Mouse (Mus musculus): Measurements from ENCODE around the gene Tmem123. TPM values are rescaled to one million over a fixed set of nuclear protein-coding genes. Genes with fewer than 3 reads are reported as not detected.

The Tmem123 gene
- 100 to 1,000 TPM; 151 to 202 TPM for total RNA-seq (2021)
- long read RNA-seq, experiment 1, transcript Tmem123-201 (5 exons, 2,907 nt), result major isoform, 195 of 212 reads
- long read RNA-seq, experiment 1, partial matches to known transcripts, result 10 of 212 reads
- long read RNA-seq, experiment 1, other reads (novel, unspliced or antisense), result 7 of 212 reads
- long read RNA-seq, experiment 2, transcript Tmem123-201 (5 exons, 2,907 nt), result major isoform, 170 of 198 reads
- long read RNA-seq, experiment 2, partial matches to known transcripts, result 11 of 198 reads
- long read RNA-seq, experiment 2, other reads (novel, unspliced or antisense), result 17 of 198 reads

DNA sequence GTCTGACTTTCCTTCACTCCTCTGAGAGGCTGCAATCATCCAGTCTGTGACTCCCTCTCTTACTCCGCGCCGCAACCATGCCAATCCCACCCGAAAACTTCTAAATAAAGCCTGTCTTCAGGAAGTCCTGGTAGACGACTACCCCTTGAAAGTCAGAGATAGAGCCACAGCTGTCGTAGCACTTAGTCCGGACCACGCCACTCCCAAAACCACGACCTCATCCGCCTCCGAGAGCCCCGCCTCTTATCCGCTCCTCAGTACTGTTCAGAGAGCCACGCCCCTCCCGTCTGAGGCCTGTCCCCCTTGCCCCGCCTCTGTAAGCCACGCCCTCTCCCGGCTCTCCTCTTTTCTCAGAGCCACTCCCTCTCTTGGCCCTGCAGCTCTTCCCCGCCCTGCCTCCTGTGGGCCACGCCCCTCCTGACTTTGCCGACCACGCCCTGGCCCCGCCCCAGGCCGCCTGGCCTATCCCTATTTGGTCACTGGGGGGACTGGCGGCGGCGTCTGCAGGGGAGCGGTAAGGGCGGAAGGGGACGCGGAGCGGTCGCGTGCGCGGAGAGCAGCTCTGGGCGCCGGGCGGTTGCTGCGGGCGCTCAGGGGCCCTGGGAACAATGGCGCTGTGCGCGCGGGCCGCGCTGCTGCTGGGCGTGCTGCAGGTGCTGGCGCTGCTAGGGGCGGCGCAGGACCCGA, at the start of gene Tmem123:
Gene Tmem123, plus strand, starts transcription at position 428 of the 687 bp plus-strand sequence.
- peak; percentile 98 for DNase-seq (ENCODE audit: low spot score in 2 of 2)

DNA sequence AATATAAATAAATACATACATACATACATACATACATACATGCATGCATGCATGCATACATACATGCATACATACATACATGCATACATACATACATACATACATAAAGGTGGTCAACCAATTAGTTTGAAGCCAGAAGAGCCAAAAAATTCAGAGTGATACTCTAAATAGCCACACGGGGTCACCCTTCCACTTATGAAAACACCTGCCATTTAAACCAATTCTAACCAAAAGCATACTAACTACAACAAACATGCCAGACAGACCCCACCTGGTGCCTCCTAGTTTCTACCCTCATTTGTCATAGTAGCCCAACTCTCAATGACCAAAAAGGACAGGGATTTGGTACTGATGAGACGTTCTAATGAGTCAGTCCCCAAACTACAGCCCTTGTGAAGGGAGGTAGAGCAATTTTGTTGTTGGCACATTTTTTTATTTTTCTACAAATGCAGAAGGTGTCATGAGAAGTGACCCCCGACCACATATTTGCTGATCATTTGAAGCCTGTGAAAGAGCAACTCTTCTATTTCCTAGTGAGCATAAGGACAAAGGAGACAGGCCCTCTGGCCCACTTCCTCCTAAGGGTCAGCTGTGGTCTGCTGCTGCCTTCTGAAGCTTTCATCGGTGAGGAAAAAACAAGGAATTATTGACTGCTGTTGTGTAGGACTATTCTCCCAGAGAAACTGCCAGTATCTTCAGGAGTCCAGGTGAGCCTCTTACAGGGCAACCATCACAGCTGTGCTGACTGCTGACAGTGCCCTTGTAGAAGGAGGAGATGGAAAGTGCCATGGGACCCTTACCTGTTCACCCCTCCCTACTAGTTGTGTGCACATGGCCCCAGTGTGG, 49.6 kb upstream of the Tmem123 start:
- peak in 1 of 2 experiments; percentile 43 for DNase-seq (ENCODE audit: low spot score in 2 of 2)

DNA sequence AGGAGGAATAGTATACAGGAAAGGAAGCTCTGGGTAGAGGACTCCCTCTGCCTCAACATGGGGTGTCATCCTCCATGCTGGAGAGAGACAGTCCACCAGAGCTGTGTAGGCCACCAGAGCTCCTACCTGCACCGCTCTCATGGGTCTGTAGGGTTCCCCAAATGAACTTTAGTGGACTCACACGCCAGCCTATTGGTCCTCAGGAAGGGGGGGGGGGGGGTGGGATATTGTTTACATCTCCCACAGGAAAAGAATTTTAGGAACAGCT, 49.0 kb upstream of the Tmem123 start:
- DNase-seq (ENCODE audit: low spot score in 2 of 2), result no peak

DNA sequence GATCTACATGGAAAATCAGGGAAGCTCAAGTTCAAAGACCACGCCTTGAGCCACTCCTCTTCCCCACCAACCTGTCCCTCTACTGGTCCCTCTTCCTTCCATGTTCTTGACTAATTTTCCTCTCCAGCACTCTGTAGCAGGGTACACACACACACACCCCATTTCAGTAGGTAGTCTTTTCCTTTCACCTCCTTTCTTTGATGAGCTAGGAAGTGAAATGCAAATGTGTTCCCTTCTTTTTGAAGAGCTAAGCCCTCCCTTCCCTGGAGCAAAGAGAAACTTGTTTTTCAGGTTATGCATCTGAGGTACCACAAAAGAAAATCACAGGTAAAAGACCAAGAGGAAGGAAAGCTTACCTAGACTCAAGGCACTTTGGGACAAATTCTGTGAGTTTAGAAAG, 42.3 kb upstream of the Tmem123 start:
- no peak for DNase-seq (ENCODE audit: low spot score in 2 of 2)

DNA sequence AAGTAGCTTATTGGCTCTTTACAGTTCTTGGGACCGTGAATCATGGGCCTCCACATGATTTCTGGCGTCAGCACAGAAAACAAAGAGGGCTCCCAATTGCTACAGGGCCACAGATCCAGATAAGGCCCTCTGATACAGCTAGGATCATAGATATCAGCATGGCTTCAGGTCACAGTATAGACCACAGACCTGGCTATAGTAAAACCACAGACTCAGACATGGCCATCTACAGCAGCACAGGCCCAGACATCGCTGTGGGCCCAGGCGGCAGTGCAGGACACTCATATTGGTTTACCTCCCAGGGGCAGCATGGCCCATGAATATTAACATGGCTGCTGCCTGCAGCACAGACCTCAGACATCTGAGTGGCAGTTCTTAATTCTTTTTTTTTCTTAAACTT, 34.8 kb upstream of the Tmem123 start:
- no peak for DNase-seq (ENCODE audit: low spot score in 2 of 2)

DNA sequence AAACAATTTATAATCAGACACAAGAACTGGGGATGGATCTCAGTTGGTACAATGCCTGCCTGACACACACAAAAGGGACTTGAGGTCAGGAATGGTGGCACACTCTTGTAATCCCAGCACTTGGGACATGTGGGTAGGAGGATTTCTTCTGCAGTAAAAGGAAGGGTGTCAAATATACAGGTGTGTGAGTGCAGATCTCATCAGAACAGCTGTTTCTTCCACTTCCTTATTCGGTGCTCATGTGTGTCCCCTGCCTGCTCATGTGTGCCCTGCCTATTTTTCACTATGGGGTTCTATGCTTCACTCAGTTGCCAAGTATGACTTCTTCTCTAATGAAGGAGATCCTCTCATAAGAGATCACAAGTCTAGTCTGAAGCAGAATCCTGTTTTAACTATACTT, 21.1 kb upstream of the Tmem123 start:
- no peak for DNase-seq (ENCODE audit: low spot score in 2 of 2)

DNA sequence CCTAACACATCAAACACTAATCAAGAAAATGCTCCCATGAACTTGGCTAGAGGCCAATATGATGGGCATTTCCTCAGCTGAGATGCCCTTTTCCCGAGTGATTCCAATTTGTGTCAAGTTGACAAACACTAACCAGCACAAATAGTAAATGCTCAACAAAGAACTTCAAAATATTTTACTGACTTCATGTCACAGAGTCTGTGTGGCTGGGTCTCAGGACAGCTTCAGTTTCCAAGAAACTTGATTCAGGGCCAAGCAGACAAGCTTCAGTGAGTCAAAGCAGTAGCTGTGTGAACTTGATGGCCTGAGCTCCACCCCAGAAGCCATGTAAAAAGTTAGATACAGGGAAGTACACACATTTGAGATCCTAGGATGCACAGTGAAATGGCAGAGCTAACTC, 19.7 kb upstream of the Tmem123 start:
- no peak for DNase-seq (ENCODE audit: low spot score in 2 of 2)

DNA sequence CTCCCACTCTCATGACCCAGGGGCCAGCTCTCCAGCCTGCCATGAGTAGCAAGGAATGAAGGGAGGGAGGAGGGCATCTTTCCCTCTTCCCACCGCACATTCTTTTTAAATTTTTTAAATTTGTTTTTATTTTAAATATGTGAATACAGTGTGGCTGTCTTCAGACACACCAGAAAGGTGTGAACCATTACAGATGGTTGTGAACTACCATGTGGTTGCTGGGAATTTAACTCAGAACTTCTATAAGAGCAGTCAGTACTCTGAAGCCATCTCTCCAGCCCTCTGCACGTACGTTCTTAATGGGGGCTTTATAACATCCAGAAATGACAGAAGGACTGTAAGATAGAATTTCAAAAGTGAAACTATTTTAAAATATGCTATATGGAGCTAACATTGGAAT, 15.0 kb upstream of the Tmem123 start:
- no peak for DNase-seq (ENCODE audit: low spot score in 2 of 2)

DNA sequence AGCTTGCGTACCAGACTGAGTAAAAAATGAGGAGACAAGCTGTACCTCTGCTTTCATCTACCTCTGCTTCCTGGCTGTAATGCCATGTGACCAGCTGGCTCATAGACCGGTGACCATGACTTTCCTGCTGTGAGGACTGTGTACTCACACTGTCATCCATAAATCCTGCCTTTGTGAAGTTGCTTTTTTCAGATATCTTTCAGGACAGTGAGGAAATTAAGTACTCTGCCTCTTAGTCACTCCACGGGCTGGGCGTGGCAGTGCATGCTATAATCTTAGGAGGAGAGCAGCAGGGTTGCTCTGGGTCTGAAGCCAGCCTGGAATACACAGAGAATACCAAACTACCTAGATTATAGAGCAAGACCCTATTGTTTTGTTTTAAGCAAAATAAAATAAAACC, 14.3 kb upstream of the Tmem123 start:
- peak in 1 of 2 experiments; percentile 39 for DNase-seq (ENCODE audit: low spot score in 2 of 2)

DNA sequence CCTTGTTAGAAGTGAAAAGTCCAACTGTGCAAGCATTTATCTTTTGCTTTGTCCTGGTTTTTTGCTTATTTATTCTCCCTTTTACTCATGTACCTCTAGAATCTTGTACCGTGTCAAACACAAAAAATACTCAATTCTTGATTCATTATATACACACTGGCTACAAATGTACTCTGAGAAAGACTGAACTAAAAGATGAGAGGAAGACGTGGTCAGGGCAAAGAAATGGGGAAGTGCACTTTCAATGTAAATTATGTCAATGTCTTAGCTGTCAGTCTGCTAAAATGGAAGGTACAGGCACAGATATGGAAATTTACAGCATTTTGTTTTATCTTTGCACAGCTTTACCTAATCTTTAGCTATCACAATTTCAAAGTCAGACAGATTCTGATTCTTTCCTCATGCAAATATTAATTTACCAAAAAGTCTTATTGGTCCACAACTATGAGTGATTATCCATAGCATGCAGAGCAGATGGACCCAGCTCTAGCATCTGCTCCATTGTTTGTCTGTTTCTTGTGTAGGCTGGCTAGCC, 7.9 kb upstream of the Tmem123 start:
- no peak for DNase-seq (ENCODE audit: low spot score in 2 of 2)

DNA sequence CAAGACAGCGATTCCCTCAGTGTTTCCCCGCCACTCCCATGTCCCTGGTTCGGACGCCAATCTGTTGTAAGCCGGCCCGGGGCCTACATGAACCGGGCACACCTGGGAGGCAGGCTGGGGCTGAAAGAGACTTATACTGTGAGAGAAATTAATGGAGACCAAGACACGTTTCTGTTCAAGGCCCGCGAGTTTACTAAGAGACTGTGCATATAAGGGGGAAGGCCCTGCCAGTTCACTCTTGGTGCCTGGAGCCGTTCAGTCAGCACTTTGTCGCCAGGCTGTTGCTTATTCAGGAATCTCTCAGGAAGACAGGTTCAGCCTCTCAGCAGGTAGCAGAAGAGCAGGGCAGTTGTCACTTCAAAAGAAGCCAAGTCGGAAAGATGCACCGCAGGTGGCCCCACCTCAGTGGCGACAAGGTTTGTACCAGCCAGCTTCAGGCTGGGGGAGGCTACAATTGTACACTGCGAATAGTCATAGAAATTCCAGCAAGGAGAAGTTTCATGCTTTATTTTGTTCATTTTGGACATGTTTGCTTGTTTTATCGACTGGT, 1.9 kb upstream of the Tmem123 start:
- DNase-seq (ENCODE audit: low spot score in 2 of 2), result no peak

DNA sequence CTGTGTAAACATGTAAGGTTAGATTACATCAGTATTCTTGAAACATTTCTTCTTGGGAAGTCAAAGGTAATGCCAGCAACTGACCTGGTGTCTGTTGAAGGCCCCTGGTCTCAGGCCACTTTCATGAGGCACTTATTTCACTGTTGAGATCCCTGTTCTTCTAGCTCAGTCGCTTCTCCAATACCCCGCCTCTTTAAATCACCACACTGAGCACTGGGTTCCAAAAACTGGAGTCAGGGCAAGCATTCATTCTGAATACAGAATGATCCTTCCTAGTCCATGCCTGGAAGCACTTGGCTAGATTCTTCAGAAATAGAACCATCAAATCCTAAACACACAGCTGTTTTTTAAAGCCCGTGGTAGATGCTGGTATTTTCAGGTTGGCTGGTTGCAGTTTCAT, 1.1 kb upstream of the Tmem123 start:
- DNase-seq (ENCODE audit: low spot score in 2 of 2), result no peak

DNA sequence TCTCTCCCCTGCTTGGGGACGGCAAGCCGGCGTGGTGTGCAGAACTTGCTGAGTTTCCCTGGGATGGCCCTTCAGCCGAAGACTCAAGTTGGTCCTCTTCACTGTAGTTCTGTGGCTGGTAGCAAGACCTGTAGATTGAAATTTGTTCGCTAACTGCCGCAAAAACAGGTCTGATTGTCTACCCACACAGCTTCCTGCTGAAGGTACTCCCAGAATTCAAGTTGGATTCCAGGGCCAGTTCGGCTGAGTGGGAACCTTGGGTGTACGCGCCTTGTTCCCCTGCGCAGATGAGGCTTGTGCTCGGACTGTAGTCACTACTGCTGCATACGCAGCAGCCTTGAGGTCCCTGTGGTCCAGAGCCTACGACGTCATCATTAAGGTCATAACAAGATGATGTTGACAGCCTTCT, 626 bp downstream of the Tmem123 start:
- peak; percentile 55 to 63 for DNase-seq (ENCODE audit: low spot score in 2 of 2)

DNA sequence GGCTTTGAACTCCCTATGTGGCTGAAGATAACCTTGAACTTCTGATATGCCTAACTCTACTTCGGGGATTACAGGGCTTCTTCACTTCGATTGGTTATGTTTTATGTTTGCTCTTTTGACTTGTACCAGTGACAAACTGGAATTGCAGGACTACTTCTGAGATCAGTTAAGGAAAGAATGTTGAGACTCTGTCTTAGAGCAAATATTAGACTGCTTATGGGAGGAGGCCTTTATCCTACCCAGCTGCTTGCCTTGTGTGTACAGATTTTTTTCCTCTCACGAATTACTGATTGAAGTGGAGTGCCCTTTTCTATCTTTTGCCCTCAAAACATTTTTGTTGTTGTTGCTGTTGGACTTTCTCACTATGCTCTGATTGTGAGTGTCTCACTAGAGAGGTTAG, 1.4 kb downstream of the Tmem123 start:
- DNase-seq (ENCODE audit: low spot score in 2 of 2), result no peak

DNA sequence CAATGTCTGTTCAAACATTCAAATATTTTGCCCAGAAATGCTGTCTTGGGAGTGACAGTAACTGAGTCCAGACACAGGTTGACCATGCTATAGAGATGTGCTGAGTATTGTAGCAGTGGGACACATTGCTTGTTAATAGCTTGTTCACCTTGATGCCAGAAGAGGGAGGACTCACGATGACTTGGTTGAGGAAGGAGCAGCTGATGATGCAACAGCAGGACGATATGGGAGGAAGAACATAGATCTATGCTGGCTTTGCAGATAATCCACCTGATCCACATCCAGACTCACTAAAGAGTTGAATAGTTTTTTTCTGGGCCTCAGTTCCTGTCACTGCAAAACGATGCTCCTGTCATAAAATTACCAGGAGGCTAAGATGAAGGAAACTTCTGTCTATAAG, 2.7 kb downstream of the Tmem123 start:
- DNase-seq (ENCODE audit: low spot score in 2 of 2), result no peak

DNA sequence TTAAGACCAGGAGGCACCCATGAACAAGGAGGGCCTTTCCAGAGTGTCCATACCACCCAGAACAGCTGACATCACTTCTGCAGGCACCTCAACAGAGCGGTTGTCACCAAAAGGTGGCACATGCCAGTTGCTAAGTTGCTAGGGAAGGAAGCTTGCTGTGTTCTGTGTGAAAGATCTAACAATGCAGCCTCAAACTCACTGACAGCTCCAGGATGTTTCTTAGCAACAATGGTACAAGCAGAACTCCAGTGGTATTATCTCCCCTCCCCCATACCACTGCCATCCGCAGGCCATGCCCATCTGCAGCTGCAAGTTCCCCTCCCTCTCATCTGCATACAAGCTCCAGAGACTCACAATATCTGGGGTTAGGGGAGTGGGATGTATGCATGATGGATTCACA, 3.7 kb downstream of the Tmem123 start:
- DNase-seq (ENCODE audit: low spot score in 2 of 2), result no peak

DNA sequence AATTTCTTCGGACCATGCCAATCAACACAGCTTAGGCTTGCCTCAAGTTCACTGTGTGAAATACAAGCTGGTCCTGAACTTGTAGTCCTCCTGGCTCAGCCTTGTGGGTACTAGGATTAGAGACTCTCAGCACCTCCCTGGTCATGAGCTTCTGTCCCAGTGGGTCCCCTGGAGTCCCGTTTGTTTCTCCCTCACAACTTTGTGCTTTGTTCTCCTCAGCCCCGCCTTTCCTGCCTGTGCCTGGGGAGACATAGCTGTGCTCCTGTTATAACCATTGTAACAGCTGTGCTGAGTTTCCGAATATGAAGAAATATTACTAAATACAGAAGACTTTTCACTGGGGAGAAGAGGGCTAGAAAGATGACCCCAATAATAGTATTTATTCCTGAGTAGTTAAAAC, 5.2 kb downstream of the Tmem123 start:
- DNase-seq (ENCODE audit: low spot score in 2 of 2), result no peak

DNA sequence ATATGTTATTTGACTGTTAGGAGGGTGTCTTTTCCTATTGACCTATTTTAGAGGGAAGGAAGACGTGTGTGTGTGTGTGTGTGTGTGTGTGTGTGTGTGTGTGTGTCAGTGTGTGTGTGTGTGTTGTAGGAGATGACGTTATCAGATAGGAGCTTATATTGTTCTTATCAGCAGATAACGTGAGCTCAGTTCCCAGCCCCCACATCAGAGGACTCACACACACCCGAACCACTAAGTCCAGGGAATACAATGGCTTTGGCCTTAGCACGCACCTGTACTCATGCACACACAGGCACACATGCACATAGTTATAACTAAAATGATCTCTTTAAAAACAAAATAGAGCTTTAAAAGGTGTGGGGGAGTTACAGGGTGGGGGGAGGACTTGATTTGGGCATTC, 5.7 kb downstream of the Tmem123 start:
- no peak for DNase-seq (ENCODE audit: low spot score in 2 of 2)

DNA sequence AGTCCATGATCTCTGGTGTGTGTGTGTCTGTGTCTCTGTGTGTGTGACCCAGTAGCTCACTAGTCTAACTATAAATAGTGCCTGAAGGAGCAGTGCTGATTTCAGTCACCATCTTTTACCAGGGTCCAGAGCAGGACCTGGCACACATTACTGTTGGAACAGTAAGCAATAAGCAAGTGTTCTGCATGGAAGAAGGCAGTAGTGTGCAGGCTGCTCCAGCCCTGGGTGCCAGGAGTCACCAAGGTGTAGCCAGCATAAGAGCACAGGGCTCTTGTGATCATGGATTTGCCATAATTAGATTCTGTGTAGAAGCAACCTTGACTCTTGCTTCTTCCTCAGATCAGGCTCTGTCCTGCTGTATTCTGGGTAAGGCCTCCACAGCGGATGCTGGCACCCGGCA, 8.5 kb downstream of the Tmem123 start:
- DNase-seq (ENCODE audit: low spot score in 2 of 2), result no peak

DNA sequence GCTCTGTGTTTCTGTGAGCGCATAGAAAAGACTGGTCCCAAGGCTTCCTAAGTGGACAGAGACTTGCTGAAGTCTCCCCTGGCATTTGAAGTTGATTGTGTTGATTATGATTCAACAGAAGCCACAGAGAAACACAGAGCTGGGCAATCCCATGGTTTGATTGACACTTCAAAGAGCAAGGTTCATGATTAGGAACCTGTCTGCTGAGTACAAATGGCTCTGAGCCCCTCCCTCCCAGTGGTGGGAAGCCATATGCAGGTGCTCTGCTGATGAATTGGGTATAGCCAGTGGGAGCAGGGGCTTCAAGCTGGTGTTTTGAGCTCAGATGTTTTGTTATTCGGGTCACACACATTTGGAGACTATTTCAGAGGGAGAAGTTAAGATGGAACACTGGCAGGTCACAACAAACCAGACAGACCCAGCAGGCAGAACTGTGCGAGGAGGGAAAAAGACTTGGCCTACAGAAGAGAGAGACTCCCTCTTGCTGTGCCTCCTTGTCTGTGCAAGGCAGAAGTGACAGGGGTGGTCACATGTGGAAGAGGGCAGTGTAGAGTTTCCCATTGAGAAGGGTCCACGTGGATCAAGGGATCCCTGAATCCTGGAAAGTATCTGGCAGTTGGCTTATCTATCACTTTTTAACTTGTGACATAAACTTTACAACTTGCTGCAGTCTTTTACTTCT, 9.1 kb downstream of the Tmem123 start:
- DNase-seq (ENCODE audit: low spot score in 2 of 2), result no peak

DNA sequence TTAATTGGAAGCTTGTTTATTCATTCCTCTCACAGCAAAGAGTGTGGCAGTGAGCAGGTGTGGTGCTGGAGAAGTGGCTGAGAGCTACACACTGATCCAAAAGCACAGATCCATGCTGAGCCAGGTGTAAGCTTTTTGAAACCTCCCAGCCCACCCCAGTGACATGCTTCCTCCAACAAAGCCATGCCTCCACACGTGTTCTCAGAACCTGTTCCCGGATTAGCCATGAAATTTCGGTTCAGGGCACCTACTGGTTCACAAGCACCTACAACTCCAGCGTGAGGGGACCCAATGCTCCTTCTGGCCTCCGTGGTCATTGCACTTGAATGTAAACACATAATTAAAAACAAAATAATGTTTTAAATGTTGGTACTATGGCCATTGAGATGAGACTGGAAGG, 9.8 kb downstream of the Tmem123 start:
- no peak for DNase-seq (ENCODE audit: low spot score in 2 of 2)
